Mouse (Mus musculus) brain, embryonic 18.5 days (tissue): ENCODE data around the gene Psip1.
A peak's percentile ranks its signal among the peaks of the same experiment; 100 is the strongest.

Experiments used
- DNase-seq: peaks from one replicate; pipeline ENCODE4 v3.0.0-alpha.2; 2012; ENCODE audit warnings: low read depth, low spot score

The Psip1 gene

GRCm38 (mm10) chr4:83417820-83418186 is 68.5 kb downstream of the Psip1 start:
- no peak for DNase-seq

- peak; percentile 91 for DNase-seq
Measured at GRCm38 (mm10) chr4:83417160-83417819, 69.0 kb downstream of the Psip1 start, which contains the start of gene Snapc3. TSS of gene Snapc3 (plus strand) at chr4:83417724.

- DNase-seq, result no peak
Measured at GRCm38 (mm10) chr4:83414241-83414824, 71.9 kb downstream of the Psip1 start.

GRCm38 (mm10) chr4:83412060-83412459 is 74.2 kb downstream of the Psip1 start:
- DNase-seq, result no peak

GRCm38 (mm10) chr4:83409867-83410505 is 76.3 kb downstream of the Psip1 start:
- no peak for DNase-seq

- no peak for DNase-seq
Measured at GRCm38 (mm10) chr4:83407688-83408087, 78.6 kb downstream of the Psip1 start.
